Mouse (Mus musculus) limb, embryonic 15.5 days (tissue): Measurements from ENCODE around the gene Olfr661. TPM values are rescaled to one million over a fixed set of nuclear protein-coding genes. Genes with fewer than 3 reads are reported as not detected.

ENCODE experiments used
- ATAC-seq: fragments of 200-750 bp; cut with Nextera tagmentation; 2 replicates; pipeline ENCODE4 v1.8.0; 2017; ENCODE audit warnings: low read depth, moderate TSS enrichment; ENCODE audit not compliant: insufficient number of reproducible peaks, low FRiP score, low TSS enrichment
- H3K27ac ChIP-seq: fragments of 300-500 bp; sonication (generic); 2 replicates; pipeline ENCODE4 v1.5.1; 2015; ENCODE audit warnings: moderate library complexity, mild to moderate bottlenecking, inconsistent platforms
- H3K27me3 ChIP-seq: fragments of 300-500 bp; sonication (generic); 2 replicates; pipeline ENCODE4 v1.6.1; 2015; ENCODE audit warnings: inconsistent platforms
- H3K36me3 ChIP-seq: fragments of 300-500 bp; sonication (generic); 2 replicates; pipeline ENCODE4 v1.6.1; 2015; ENCODE audit warnings: inconsistent platforms
- H3K4me1 ChIP-seq: fragments of 300-500 bp; sonication (generic); 2 replicates; pipeline ENCODE4 v1.6.1; 2015; ENCODE audit warnings: inconsistent platforms
- H3K4me2 ChIP-seq: fragments of 300-500 bp; sonication (generic); 2 replicates; pipeline ENCODE4 v1.6.1; 2015; ENCODE audit warnings: mild to moderate bottlenecking, inconsistent platforms
- H3K4me3 ChIP-seq: fragments of 300-500 bp; sonication (generic); 2 replicates; pipeline ENCODE4 v1.5.1; 2015; ENCODE audit warnings: mild to moderate bottlenecking, inconsistent platforms
- H3K9ac ChIP-seq: fragments of 300-500 bp; sonication (generic); 2 replicates; pipeline ENCODE4 v1.6.1; 2015; ENCODE audit warnings: inconsistent platforms
- H3K9me3 ChIP-seq: fragments of 300-500 bp; sonication (generic); 2 replicates; pipeline ENCODE4 v1.6.1; 2016; ENCODE audit warnings: inconsistent platforms
- WGBS: fragments of 180-500 bp; shearing (Covaris S2); methylation state at CpG from one replicate; pipeline ENCODE4 v1.1.7; 2015; 5-methylcytosine and 5-hydroxymethylcytosine counted together
- polyA plus RNA-seq: library from polyadenylated mRNA; unstranded; fragments of >200 nt; fragmentation: Nextera tagmentation; extraction: Ambion mirVana; gene quantifications from 2 replicates; pipeline ENCODE4 v1.2.1, GENCODE M21; 2015

Olfr661 gene
- not detected in 2 replicates for polyA plus RNA-seq

- Histone ChIP-seq H3K27ac (no peak within 1 kb of the TSS), H3K36me3 (no peaks in the 10 kb centered on the region), H3K9ac (no peak within 1 kb of the TSS), H3K4me2 (no peak within 1 kb of the TSS), H3K27me3 (no peaks in the 10 kb centered on the region), H3K4me1 (no peaks in the 10 kb centered on the region), H3K4me3 (no peak within 1 kb of the TSS), H3K9me3 (no peaks in the 10 kb centered on the region)
- 85% methylated on average over 2 of the region's 2 CpGs for WGBS
- ATAC-seq = no peak
These were observed at the start of gene Olfr661 for GRCm38 (mm10) chr7:104686201-104686600. Gene Olfr661, plus strand, starts transcription at chr7:104686501.

GRCm38 (mm10) chr7:104646841-104647482 lies 39.3 kb upstream of the Olfr661 start, which contains the start of gene Olfr658:
Gene Olfr658, minus strand, starts transcription at chr7:104647305.
- no peaks in the 10 kb centered on the region for H3K27me3 ChIP-seq
- no peak within 1 kb of the TSS for H3K27ac ChIP-seq
- H3K9me3 ChIP-seq = no peaks in the 10 kb centered on the region
- H3K4me2 ChIP-seq = peak within 1 kb of the TSS; percentile 22; the same call in 1 of the 2 replicates
- no peak for ATAC-seq
- no peak within 1 kb of the TSS for H3K4me3 ChIP-seq
- 23% methylated on average over 20 of the region's 22 CpGs for WGBS
- H3K36me3 ChIP-seq = no peaks in the 10 kb centered on the region
- no peaks in the 10 kb centered on the region for H3K4me1 ChIP-seq
- no peak within 1 kb of the TSS for H3K9ac ChIP-seq

DNA sequence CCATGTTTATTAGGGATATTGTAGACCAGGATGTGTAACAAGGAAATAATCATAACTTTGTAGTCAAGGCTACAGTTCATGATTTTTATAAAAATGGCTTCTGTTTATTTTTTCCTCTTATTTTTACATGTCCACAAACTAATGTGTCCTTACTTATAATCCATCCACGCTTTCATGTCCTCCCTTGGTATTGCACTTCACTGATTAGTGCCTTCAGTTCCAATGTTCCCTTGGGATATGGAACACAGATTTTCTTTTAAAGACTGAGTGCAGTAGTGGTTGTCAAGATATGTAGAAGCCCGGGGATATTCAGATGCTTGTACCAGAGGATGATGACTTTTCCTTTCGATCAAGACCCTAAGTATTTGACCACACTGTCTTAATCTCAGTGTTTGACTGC lies 19.8 kb upstream of the Olfr661 start, which contains the start of gene Olfr659:
Olfr659 (plus strand) TSS at position 301 of the 400 bp plus-strand sequence.
- WGBS = 77% methylated on average over 3 of the region's 3 CpGs
- Histone ChIP-seq H3K36me3 (no peaks in the 10 kb centered on the region), H3K27ac (no peak within 1 kb of the TSS), H3K4me3 (no peak within 1 kb of the TSS), H3K4me1 (no peaks in the 10 kb centered on the region), H3K27me3 (no peaks in the 10 kb centered on the region), H3K9me3 (no peaks in the 10 kb centered on the region), H3K4me2 (no peak within 1 kb of the TSS), H3K9ac (no peak within 1 kb of the TSS)
- no peak for ATAC-seq

Other genes with a start within 250 kb of the Olfr661 start
- 1.4 and 1.6 TPM in 2 replicates for gene Trim30a, start 221.3 kb upstream of the Olfr661 start, polyA plus RNA-seq
- gene Trim30d, start 178.7 kb upstream of the Olfr661 start, polyA plus RNA-seq = 0.60 and 0.74 TPM in 2 replicates
- gene Olfr651, start 136.4 kb upstream of the Olfr661 start, polyA plus RNA-seq = not detected in 2 replicates
- not detected in 2 replicates for gene Olfr652, start 125.6 kb upstream of the Olfr661 start, polyA plus RNA-seq
- gene Olfr653, start 109.2 kb upstream of the Olfr661 start, polyA plus RNA-seq = not detected in 2 replicates
- gene Olfr654, start 99.5 kb upstream of the Olfr661 start, polyA plus RNA-seq = not detected in 2 replicates
- not detected in 2 replicates for gene Olfr655, start 84.7 kb upstream of the Olfr661 start, polyA plus RNA-seq
- gene Olfr656, start 72.5 kb upstream of the Olfr661 start, polyA plus RNA-seq = not detected in 2 replicates
- not detected in 2 replicates for gene Olfr657, start 61.7 kb upstream of the Olfr661 start, polyA plus RNA-seq
- not detected in 2 replicates for gene Olfr658, start 39.2 kb upstream of the Olfr661 start, polyA plus RNA-seq
- gene Olfr659, start 19.7 kb upstream of the Olfr661 start, polyA plus RNA-seq = not detected in 2 replicates
- not detected in 2 replicates for gene Usp17le, start 91.0 kb downstream of the Olfr661 start, polyA plus RNA-seq
- gene Usp17lb, start 156.1 kb downstream of the Olfr661 start, polyA plus RNA-seq = not detected in 2 replicates
- gene Usp17la, start 170.5 kb downstream of the Olfr661 start, polyA plus RNA-seq = not detected in 2 replicates
- not detected in 2 replicates for gene Olfr665, start 191.5 kb downstream of the Olfr661 start, polyA plus RNA-seq
- 0.19 TPM in 1 of 2 replicates, not detected in the other for gene Olfr666, start 209.5 kb downstream of the Olfr661 start, polyA plus RNA-seq
- gene Olfr667, start 235.0 kb downstream of the Olfr661 start, polyA plus RNA-seq = not detected in 2 replicates
- gene Olfr668, start 241.6 kb downstream of the Olfr661 start, polyA plus RNA-seq = not detected in 2 replicates
- not detected in 2 replicates for gene Olfr669, start 247.7 kb downstream of the Olfr661 start, polyA plus RNA-seq